17 mouse cellular contexts compared by ENCODE assay signal in genomic region chr11:114989793-114990192, GRCm38 (mm10). TPM values are rescaled to one million over a fixed set of nuclear protein-coding genes. Genes with fewer than 3 reads are reported as not detected.
"Had no signal": no experiment of that assay in that cellular context is flagged by ENCODE, and none has a peak within 500 bp of the region (broad histone marks: within the 10 kb centered on the region; RNA-seq: fewer than 3 reads in every experiment).

Cd300ld (minus strand) TSS chr11:114989922.

- H3K9ac ChIP-seq: kidney, embryonic 15.5 days; limb, embryonic 12.5 days; liver, embryonic 15.5 days; midbrain, embryonic 15.5 days; neural tube, embryonic 13.5 days had no signal

- H3K27ac ChIP-seq: kidney, embryonic 15.5 days; limb, embryonic 12.5 days; liver, embryonic 15.5 days; midbrain, embryonic 15.5 days; neural tube, embryonic 13.5 days had no signal

- H3K36me3 ChIP-seq: kidney, embryonic 15.5 days; limb, embryonic 12.5 days; liver, embryonic 15.5 days; midbrain, embryonic 15.5 days; neural tube, embryonic 13.5 days had no signal

- H3K27me3 ChIP-seq: kidney, embryonic 15.5 days; limb, embryonic 12.5 days; liver, embryonic 15.5 days; midbrain, embryonic 15.5 days; neural tube, embryonic 13.5 days had no signal

- H3K4me3 ChIP-seq: kidney, embryonic 15.5 days; limb, embryonic 12.5 days; liver, embryonic 15.5 days; midbrain, embryonic 15.5 days; neural tube, embryonic 13.5 days had no signal

- H3K4me2 ChIP-seq: kidney, embryonic 15.5 days; limb, embryonic 12.5 days; liver, embryonic 15.5 days; midbrain, embryonic 11.5 days; midbrain, embryonic 15.5 days; neural tube, embryonic 13.5 days had no signal

- H3K4me1 ChIP-seq: kidney, embryonic 15.5 days; limb, embryonic 12.5 days; liver, embryonic 15.5 days; midbrain, embryonic 15.5 days; neural tube, embryonic 13.5 days had no signal

- ATAC-seq: midbrain, embryonic 15.5 days had no signal

- DNase-seq: kidney, adult 2 months; kidney, postnatal 14 days; layer of hippocampus, postnatal 36 days; liver; lung, adult 2 months; lung, postnatal 10 days; right cerebral cortex, adult 18-20 months; right cerebral cortex, postnatal 25 days; thymus, adult 18-20 months; thymus, postnatal 14 days had no signal

- H3K9me3 ChIP-seq: kidney, embryonic 15.5 days; limb, embryonic 12.5 days; liver, embryonic 15.5 days; midbrain, embryonic 15.5 days; neural tube, embryonic 13.5 days had no signal

RNA-seq across cellular contexts. Expression of gene Cd300ld, which starts in this region (rescaled TPM):
- total RNA-seq: left cerebral cortex, postnatal 36 days had no signal
- polyA plus RNA-seq: limb, embryonic 12.5 days; neural tube, embryonic 13.5 days had no signal
